Mouse (Mus musculus): ENCODE results near the gene Mast1.
A peak's percentile ranks its signal among the peaks of the same experiment; 100 is the strongest.

Mast1 gene

GRCm38 (mm10) chr8:84944478-84945160, 7.5 kb upstream of the Mast1 start:
- peak; percentile 52 for DNase-seq (ENCODE audit: low spot score)

DNA sequence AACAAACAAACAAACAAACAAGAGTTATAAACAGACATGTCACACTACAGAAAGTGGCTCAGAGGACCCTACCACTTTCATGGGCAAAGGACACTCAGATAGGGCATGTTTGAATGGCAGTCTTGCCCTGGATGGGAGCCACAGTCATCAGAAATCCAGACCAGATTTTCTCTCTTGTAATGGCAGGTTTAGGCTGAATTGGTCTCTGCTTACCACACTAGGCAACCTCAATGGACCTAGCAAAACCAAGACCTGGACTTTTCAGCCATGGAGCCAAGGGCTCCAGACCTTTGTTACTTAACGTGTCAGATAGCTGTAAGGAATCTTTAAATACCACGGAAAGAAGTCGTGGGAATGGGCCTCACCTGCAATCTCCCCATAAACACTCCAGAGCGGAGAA, 6.5 kb upstream of the Mast1 start:
- no peak for DNase-seq (ENCODE audit: low spot score)

GRCm38 (mm10) chr8:84937620-84938485, 694 bp upstream of the Mast1 start:
- DNase-seq (ENCODE audit: low spot score), result no peak

DNA sequence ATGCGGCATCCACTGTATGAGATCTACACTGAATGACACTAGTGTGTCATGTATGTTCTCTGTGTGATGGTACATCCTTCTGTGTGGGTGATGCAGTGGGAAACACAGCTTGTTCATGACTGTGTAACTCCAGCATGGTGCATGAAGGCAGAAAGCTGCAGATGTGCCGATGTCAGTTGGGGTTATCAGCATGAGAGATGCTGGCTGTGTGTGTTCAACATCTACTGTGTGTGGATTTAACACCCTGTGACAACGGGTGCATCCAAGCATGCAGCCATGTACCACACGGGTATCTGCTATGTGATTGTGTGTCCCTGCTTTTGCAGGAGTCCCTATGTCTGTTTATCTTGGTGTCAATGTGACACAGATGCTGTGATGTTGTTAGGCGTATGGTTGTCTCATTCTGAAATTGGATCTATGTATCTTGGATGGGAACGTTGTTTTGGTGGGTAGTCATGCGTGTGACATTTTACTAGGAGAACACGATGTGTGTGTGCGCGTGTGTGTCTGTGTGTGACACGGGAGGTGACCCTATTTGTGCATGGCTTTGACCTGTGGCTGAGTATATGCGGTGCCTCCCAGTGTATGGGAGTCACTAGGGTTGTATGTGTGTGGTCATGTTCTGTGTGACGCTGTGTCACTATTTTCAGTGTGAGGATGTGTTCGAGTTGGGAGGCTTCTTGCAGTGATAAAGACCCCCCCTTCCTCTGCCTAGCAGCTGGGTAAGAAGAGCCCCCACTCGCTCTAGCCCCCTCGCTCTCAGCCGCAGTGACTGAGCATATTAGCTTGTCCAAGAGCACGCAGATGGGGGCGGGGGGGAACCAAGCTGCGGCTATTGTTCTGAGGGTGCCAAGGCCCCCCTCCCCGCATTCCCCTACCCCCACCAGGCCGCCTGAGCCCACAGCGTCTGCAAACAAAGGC, 858 bp downstream of the Mast1 start:
- no peak for DNase-seq (ENCODE audit: low spot score)

DNA sequence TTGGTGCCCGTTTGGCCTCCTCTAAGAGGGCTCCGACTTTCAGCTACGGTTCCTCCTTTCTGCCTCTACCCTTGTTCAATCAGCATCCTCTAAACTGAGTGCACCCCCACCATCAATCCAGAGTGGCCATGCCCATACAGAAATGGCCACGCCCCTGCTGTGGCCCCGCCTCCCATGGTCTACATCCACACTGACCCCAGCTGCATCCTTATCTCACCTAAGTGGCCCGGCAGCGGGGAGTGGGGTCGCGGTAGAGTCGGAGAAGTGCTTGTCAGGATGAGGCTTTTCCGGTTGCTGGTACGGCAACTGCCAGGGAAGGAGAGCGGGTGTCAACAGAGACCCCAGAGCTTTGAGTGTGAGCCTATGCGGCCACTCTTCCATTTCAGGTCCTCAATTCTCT, 1.7 kb downstream of the Mast1 start:
- no peak for DNase-seq (ENCODE audit: low spot score)

GRCm38 (mm10) chr8:84934860-84935259, 2.3 kb downstream of the Mast1 start:
- DNase-seq (ENCODE audit: low spot score), result no peak

- no peak for DNase-seq (ENCODE audit: low spot score)
Measured at GRCm38 (mm10) chr8:84933767-84934559, 3.2 kb downstream of the Mast1 start.

DNA sequence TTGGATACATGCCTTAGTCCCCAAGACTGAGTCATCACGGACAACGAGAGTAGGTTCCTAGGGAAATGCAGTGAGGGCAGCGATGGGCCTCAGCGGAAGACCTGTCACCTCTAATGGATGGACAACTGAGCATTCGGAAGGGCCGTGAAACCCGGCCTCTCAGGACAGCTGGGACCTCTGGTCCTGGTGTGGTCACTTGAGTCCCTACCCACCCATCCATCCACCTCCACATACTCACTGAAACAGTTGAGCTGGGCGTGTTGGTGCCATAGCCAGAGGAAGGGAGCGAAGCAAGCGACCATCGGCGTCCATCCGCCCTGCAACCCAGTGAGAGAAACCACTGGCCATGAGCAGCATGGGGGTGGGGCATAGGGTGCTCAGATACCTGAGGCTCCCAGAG, 6.6 kb downstream of the Mast1 start:
- DNase-seq (ENCODE audit: low spot score), result no peak

GRCm38 (mm10) chr8:84928456-84929306, 8.5 kb downstream of the Mast1 start:
- DNase-seq (ENCODE audit: low spot score), result peak; percentile 51

- no peak for DNase-seq (ENCODE audit: low spot score)
Measured at GRCm38 (mm10) chr8:84927513-84927912, 9.6 kb downstream of the Mast1 start.

- DNase-seq (ENCODE audit: low spot score), result no peak
Measured at GRCm38 (mm10) chr8:84925557-84925956, 11.6 kb downstream of the Mast1 start.

GRCm38 (mm10) chr8:84921596-84921995, 15.6 kb downstream of the Mast1 start:
- no peak for DNase-seq (ENCODE audit: low spot score)

- no peak for DNase-seq (ENCODE audit: low spot score)
Measured at GRCm38 (mm10) chr8:84918646-84919045, 18.5 kb downstream of the Mast1 start.

GRCm38 (mm10) chr8:84917781-84918180, 19.4 kb downstream of the Mast1 start:
- DNase-seq (ENCODE audit: low spot score), result no peak

GRCm38 (mm10) chr8:84915269-84915668, 21.9 kb downstream of the Mast1 start:
- no peak for DNase-seq (ENCODE audit: low spot score)

GRCm38 (mm10) chr8:84913960-84914359, 23.2 kb downstream of the Mast1 start:
- peak; percentile 63 for DNase-seq (ENCODE audit: low spot score)

DNA sequence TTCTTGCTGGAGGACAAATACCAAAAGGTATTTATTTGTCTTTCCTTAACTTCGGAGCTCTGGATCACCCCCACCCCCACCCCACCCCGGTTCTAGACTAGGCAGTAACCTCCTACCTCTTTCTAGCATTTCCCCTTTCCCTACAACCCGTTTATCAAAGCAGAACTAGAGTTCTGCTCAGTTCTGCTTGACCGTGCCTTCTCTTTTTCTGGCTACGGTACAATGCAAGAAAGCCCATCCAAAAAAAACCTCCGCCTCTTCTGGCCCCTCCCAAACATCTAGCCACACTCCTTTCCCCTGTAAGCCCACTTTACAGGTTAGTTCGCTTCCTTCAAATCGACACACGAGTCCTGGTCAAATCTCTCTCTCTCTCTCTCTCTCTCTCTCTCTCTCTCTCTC, 23.7 kb downstream of the Mast1 start:
- DNase-seq (ENCODE audit: low spot score), result no peak

DNA sequence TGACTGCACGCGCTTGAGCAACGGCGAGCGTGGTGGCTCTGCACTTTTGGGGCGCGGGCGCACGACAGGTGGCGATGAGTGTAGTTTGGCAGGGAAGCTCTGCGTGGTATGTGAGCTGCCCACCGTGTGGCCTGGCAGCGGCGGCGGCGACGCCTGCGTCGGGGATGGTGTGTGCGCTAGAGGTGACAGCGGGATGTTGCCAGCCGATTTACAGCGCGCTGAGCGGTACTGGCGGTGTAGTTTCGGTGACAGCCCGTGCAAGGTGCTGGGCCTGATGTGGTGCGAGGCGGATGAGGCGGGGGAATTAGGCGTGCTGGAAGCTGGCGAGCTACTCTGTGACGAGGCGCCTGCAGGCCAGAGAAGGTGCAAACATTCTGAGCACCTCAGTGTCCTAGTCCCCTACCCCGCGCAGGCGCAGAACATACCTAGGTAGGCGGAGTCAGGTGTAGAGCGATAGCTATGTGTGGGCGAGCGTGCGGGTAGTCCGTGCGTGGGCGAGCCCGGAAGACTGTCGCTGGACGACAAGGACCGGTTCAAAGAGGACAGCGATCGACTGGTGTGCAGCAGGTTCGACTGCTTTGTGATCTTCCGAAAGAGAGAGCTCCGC, 24.2 kb downstream of the Mast1 start:
- peak; percentile 90 for DNase-seq (ENCODE audit: low spot score)

DNA sequence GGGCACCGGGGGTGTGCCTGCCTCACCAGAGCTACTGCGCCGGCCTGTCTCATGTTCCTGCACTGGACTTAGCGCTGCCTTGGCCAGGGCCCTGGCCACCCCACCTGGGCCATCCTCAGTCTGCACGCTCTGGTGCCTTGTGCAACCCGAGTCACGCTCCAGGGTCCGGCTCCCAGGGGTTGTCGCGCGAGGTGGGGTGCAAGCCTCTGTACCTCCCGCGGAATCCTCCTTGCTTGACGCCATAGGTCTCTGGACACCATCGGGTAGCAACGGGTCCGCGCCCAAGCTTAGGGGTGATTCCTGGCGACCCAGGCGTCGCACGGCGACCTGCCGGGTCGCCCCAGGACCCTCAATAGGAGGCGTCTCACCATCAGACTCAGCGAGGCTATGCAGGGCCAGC, 24.8 kb downstream of the Mast1 start:
- DNase-seq (ENCODE audit: low spot score), result no peak

GRCm38 (mm10) chr8:84911854-84912253, 25.3 kb downstream of the Mast1 start:
- DNase-seq (ENCODE audit: low spot score), result no peak

Measured in T-cell, adult 2 months (primary cell).